Mouse (Mus musculus) megakaryocyte-erythroid progenitor cell, adult 5-6 weeks (primary cell): Measurements from ENCODE around the gene Shox2. TPM values are rescaled to one million over a fixed set of nuclear protein-coding genes. Genes with fewer than 3 reads are reported as not detected.

ENCODE experiments used
- ATAC-seq: replicated peaks from 2 replicates; pipeline ENCODE4 v1.8.0; 2016; ENCODE audit warnings: mild to moderate bottlenecking, inconsistent platforms; ENCODE audit not compliant: severe bottlenecking, poor library complexity, low FRiP score, low TSS enrichment
- total RNA-seq, 2 experiments: library from RNA; stranded (forward) in 1 of 2; stranded (reverse) in 1 of 2; fragments of 200-1000, 215-1000 nt in 1 of 2; fragments of >200 nt in 1 of 2; fragmentation: Nextera tagmentation in 1 of 2; gene quantifications; 2 replicates each; pipeline ENCODE4 v1.2.3; 2014 to 2017

Shox2 gene
- total RNA-seq, 2 experiments from 2014 or later: not detected

DNA sequence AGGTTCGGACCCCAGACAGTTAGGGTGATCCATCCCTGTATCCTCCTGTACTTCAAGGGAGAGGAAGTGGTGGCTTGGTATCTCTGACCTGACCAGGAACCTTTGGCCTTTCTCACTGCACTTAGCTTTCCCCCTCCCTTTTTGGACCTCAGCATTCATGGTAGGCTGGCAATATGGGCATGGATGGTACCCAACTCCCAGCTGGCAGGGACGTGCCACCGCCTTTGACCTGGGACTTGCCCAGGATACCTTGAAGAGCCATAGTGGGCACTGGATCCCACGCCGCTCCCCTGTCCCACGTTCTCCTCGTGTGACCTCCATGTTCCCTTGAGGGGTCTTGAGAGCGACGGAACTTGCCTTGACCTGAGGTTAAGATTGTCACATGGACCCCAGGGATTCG, 11.3 kb downstream of the Shox2 start:
- ATAC-seq: no peak

GRCm38 (mm10) chr3:66967508-66967907, 14.1 kb downstream of the Shox2 start:
- no peak for ATAC-seq

- ATAC-seq: no peak
Measured at GRCm38 (mm10) chr3:66964884-66965283, 16.7 kb downstream of the Shox2 start.

GRCm38 (mm10) chr3:66959972-66960371, 21.6 kb downstream of the Shox2 start:
- ATAC-seq: no peak

DNA sequence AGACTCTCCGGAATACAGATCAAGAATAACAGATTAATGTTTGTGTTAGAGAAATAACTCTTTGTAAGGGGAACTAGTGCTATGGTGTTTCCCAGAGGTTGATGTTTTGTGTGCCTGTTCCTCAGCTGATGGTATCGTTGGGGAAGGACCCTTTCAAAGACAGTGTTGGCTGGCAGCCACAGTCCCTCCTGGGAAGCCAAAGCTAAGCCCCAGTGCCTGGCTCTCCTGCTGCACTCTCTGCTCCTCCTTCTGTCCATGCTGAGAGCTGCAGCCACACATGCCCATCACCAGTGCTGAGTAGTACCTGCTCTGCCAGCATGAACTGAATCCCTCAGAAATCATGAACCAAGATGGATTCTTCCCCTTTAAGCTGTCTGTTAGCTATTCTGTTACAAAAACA, 26.4 kb downstream of the Shox2 start:
- no peak for ATAC-seq

DNA sequence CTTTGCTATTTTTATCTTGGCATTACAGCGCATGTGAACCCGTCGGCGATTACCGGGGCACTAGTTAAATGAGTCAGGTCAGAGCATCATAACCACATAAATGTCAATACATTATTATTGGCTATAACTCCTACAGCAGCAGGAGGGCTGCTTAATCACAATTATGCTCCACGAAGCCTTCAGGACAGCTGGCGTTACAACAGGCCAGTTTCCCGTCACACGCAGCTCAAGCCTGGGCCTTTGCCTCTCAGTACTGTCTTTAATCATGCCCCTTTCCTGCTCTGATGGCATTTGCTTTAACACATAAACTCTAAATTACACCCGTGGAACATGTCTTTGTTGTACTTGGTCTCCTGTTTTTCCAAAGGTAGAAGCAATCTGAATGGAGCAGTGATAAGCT, 41.9 kb downstream of the Shox2 start:
- no peak for ATAC-seq

DNA sequence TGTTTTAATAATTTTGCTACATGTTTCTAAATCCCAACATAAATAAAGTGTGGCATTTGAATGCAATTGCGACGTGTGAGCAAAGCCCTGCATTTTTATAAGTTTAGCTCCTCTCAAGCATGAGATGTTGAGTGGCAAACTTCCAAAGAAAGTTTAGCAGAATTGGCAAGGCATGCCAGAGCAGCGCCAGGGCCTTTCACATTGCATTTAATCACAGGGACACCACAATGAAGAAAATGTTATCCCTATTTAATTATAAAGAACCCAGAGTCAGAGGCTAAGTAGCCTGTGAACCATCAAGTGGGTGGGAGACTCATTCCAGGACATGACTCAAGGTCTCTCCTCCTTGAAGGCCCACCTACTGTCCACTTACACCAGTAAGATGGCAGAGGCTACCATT, 59.1 kb downstream of the Shox2 start:
- no peak for ATAC-seq

Other genes with a start within 250 kb of the Shox2 start
- 30.5 and 30.9 TPM in 2 replicates for gene Rsrc1, start 381 bp downstream of the Shox2 start, total RNA-seq (2014; fragmentation: Nextera tagmentation)
- 41.3 and 50.2 TPM in 2 replicates for gene Rsrc1, start 381 bp downstream of the Shox2 start, total RNA-seq (2017)